Mouse (Mus musculus): Measurements from ENCODE around the gene Cltc. TPM values are rescaled to one million over a fixed set of nuclear protein-coding genes. Genes with fewer than 3 reads are reported as not detected.

Cltc gene
- polyA plus RNA-seq, 1 experiment: 453 TPM

DNA sequence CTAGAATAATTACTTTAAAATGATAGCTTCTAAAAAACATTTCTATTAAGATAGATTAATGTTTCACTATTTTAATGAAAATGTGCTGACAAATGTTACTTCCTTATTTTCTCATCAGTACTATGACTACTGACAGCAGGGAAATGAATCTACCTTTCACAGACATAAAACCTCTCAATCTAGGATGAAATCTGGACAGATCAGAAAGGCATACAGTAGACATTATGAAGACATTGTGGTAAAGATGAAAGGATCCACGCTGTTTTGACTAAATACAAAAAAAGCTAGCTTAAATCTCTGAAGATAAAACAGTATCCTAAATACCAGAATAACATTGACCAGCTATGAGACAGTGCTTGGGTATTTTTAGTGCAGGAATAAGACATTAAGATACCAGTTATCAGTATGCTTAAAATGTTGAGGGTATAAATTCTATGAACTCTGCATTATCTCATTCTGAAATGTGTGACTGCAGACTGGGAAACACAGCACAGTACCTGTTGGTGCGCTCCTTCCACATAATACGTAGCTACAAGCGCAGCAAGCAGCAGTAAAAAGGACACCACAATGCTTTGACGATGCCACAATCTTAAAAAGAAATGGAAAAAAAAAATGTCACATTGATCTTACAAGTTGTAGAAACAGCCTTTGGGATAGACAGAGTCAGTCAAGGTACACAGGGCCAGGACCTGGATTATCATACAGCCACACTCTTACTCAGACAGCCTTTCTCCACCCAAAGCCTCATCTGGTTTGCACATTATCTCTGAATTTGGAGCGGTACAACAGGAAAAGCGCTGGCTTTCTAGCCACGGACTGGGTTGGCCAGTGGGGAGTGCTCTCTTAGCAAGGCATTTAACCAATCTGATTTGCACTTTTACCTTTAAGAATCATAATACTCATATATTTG, 94.1 kb downstream of the Cltc start:
- Histone ChIP-seq H3K9ac (ENCODE audit: low read depth, poor library complexity, severe bottlenecking) (no peak overlapping the region), H3K9me3 (replicated peaks; ENCODE audit: control insufficient read depth, insufficient read depth, low read length, poor library complexity, severe bottlenecking) (no peaks in the 10 kb centered on the region), H3K36me3 (ENCODE audit: control insufficient read depth, insufficient read depth, low read length, poor library complexity, severe bottlenecking) (peaks cover 22% of the 10 kb centered on the region), H3K4me3 (ENCODE audit: low read depth, low read length) (no peak overlapping the region), H3K27ac (ENCODE audit: insufficient read depth, low read length) (no peak overlapping the region), H3K4me1 (ENCODE audit: control insufficient read depth, insufficient read depth, low read length) (no peaks in the 10 kb centered on the region), H3K27me3 (ENCODE audit: control insufficient read depth, insufficient read depth, low read length, poor library complexity, severe bottlenecking) (no peaks in the 10 kb centered on the region)
- TF ChIP-seq EP300 (IDR thresholded peaks at IDR 0.05; ENCODE audit: insufficient read depth, low read depth, low read length) (no peak), POLR2A (IDR thresholded peaks at IDR 0.05; ENCODE audit: insufficient read depth, low read length) (no peak), CTCF (IDR thresholded peaks at IDR 0.05; ENCODE audit: low read depth, low read length) (no peak)

DNA sequence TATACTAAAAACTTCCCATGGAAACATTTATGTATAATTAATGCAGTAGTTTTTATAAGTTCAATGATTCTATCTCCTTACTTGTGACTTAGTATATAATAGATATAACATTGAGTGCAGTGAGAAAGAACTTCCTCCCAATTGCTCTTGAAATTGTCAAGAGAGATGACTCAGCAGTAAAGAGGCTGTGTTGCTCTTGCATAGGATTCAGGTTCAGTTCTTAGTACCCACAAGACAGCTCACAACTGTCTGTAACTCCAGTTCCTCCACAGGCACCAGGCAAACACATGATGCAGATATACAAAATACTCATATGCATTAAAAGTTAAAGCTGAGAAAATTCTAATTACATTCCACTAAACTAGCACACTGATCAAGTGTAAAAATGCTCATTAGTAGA, 99.5 kb downstream of the Cltc start:
- H3K4me3 ChIP-seq (ENCODE audit: low read depth, low read length): no peak overlapping the region
- H3K9me3 ChIP-seq (replicated peaks; ENCODE audit: control insufficient read depth, insufficient read depth, low read length, poor library complexity, severe bottlenecking): no peaks in the 10 kb centered on the region
- peaks cover 8% of the 10 kb centered on the region for H3K36me3 ChIP-seq (ENCODE audit: control insufficient read depth, insufficient read depth, low read length, poor library complexity, severe bottlenecking)
- H3K9ac ChIP-seq (ENCODE audit: low read depth, poor library complexity, severe bottlenecking): no peak overlapping the region
- TF ChIP-seq EP300 (IDR thresholded peaks at IDR 0.05; ENCODE audit: insufficient read depth, low read depth, low read length) (no peak), CTCF (IDR thresholded peaks at IDR 0.05; ENCODE audit: low read depth, low read length) (no peak), POLR2A (IDR thresholded peaks at IDR 0.05; ENCODE audit: insufficient read depth, low read length) (no peak)
- no peaks in the 10 kb centered on the region for H3K4me1 ChIP-seq (ENCODE audit: control insufficient read depth, insufficient read depth, low read length)
- no peaks in the 10 kb centered on the region for H3K27me3 ChIP-seq (ENCODE audit: control insufficient read depth, insufficient read depth, low read length, poor library complexity, severe bottlenecking)
- H3K27ac ChIP-seq (ENCODE audit: insufficient read depth, low read length): no peak overlapping the region

DNA sequence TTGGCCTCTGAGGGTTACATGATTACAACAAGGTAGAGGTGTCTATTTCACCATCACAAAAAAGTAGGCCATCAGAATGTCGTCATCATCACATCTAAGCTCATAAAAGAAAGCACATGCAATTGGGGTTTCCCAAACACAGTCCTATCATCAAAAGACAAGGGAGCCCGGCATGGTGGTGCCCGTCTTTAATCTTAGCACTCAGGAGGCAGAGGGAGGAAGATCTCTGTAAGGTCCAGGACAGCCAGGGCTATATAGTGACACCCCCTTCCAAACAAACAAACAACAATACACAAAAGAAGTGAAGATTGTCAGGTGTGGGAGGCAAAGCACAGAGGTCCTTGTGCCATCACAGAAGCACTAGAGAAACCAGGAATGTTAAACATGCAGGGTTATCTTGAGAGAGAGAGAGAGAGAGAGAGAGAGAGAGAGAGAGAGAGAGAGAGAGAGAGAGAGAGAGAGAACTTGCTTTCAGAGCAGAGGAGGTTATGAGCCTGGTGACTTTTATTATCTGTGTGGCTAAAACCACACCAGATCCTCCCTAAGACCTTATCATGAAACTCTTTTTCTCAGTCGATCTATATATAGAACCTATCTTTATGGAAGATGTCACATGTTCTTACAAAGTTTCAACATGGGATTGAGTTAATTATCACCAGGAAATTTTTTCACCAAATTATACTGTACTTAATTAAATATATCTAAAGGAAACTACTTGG, 100.4 kb downstream of the Cltc start:
- H3K36me3 ChIP-seq (ENCODE audit: control insufficient read depth, insufficient read depth, low read length, poor library complexity, severe bottlenecking): peaks cover 8% of the 10 kb centered on the region
- H3K9ac ChIP-seq (ENCODE audit: low read depth, poor library complexity, severe bottlenecking): no peak overlapping the region
- no peak overlapping the region for H3K27ac ChIP-seq (ENCODE audit: insufficient read depth, low read length)

DNA sequence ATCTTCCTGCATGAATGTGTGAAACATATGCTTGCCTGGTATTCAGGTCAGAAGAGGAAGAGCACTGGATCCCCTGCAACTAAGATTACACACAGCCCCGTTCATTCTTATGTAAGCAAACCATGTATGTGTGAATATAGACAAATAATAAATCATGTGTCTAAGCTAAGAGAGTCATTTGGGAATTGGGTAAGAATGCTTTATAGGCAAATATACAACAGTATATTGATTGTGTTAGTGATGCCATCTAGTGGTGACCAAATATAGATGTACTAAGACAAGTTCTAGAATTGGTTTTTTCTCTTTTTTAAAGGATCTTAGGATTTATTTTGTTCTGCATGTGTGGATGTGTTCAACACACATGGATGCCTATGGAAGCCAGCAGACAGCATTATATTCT, 101.7 kb downstream of the Cltc start:
- no peaks in the 10 kb centered on the region for H3K4me1 ChIP-seq (ENCODE audit: control insufficient read depth, insufficient read depth, low read length)
- no peak overlapping the region for H3K4me3 ChIP-seq (ENCODE audit: low read depth, low read length)
- no peaks in the 10 kb centered on the region for H3K27me3 ChIP-seq (ENCODE audit: control insufficient read depth, insufficient read depth, low read length, poor library complexity, severe bottlenecking)
- TF ChIP-seq EP300 (IDR thresholded peaks at IDR 0.05; ENCODE audit: insufficient read depth, low read depth, low read length) (no peak), CTCF (IDR thresholded peaks at IDR 0.05; ENCODE audit: low read depth, low read length) (no peak), POLR2A (IDR thresholded peaks at IDR 0.05; ENCODE audit: insufficient read depth, low read length) (no peak)
- peaks cover 7% of the 10 kb centered on the region for H3K36me3 ChIP-seq (ENCODE audit: control insufficient read depth, insufficient read depth, low read length, poor library complexity, severe bottlenecking)
- H3K9me3 ChIP-seq (replicated peaks; ENCODE audit: control insufficient read depth, insufficient read depth, low read length, poor library complexity, severe bottlenecking): no peaks in the 10 kb centered on the region
- no peak overlapping the region for H3K27ac ChIP-seq (ENCODE audit: insufficient read depth, low read length)
- no peak overlapping the region for H3K9ac ChIP-seq (ENCODE audit: low read depth, poor library complexity, severe bottlenecking)

More for the DNA sequence above, 100.4 kb downstream of the Cltc start:
- Histone ChIP-seq H3K4me3 (ENCODE audit: low read depth, low read length) (no peak overlapping the region), H3K27me3 (ENCODE audit: control insufficient read depth, insufficient read depth, low read length, poor library complexity, severe bottlenecking) (no peaks in the 10 kb centered on the region), H3K9me3 (replicated peaks; ENCODE audit: control insufficient read depth, insufficient read depth, low read length, poor library complexity, severe bottlenecking) (no peaks in the 10 kb centered on the region), H3K4me1 (ENCODE audit: control insufficient read depth, insufficient read depth, low read length) (no peaks in the 10 kb centered on the region)
- no peak for TF ChIP-seq CTCF (IDR thresholded peaks at IDR 0.05; ENCODE audit: low read depth, low read length)
- no peak for TF ChIP-seq EP300 (IDR thresholded peaks at IDR 0.05; ENCODE audit: insufficient read depth, low read depth, low read length)
- TF ChIP-seq POLR2A (IDR thresholded peaks at IDR 0.05; ENCODE audit: insufficient read depth, low read length): no peak

DNA sequence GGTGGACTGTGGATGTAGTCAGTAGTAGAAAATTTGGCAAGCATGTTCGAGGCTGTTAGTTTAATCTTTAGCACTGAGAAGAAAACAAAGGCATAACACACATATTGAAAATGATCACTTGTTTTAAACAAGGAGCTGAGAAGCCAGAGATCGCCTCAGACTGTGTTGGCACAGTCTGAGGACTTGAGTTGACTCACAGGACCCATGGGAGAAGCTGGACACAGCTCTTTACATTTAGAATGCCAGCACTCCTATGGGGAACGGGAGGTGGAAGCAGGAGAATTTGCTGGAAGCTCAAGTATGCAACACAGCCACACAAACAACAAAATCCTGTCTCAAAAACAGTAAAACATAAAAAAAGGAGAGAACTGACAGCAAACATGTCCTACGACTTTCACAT, 103.3 kb downstream of the Cltc start:
- no peak overlapping the region for H3K27ac ChIP-seq (ENCODE audit: insufficient read depth, low read length)
- no peaks in the 10 kb centered on the region for H3K4me1 ChIP-seq (ENCODE audit: control insufficient read depth, insufficient read depth, low read length)
- H3K36me3 ChIP-seq (ENCODE audit: control insufficient read depth, insufficient read depth, low read length, poor library complexity, severe bottlenecking): peaks cover 3% of the 10 kb centered on the region; the same call in 1 of the 2 replicates
- H3K9me3 ChIP-seq (replicated peaks; ENCODE audit: control insufficient read depth, insufficient read depth, low read length, poor library complexity, severe bottlenecking): no peaks in the 10 kb centered on the region
- no peaks in the 10 kb centered on the region for H3K27me3 ChIP-seq (ENCODE audit: control insufficient read depth, insufficient read depth, low read length, poor library complexity, severe bottlenecking)
- no peak overlapping the region for H3K4me3 ChIP-seq (ENCODE audit: low read depth, low read length)
- H3K9ac ChIP-seq (ENCODE audit: low read depth, poor library complexity, severe bottlenecking): no peak overlapping the region
- no peak for TF ChIP-seq POLR2A (IDR thresholded peaks at IDR 0.05; ENCODE audit: insufficient read depth, low read length)

DNA sequence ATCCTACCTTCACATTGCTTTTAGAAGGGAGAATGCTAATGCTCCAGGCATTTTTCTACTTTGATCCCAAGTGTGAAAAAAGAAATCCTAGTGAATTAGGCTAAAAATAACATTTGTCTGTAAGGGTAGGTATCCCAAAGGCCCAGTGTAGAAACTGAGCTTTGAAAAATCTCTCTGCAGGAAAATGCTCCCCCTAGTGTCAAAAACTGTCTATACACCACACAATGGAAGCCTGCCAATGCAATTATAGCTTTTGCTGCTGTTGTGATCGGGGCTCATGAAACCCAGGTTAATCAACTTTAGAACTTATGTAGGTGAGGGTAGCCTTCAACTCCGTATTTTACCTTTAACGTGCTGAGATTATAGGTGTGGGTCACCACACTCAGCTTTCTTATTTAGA, 103.9 kb downstream of the Cltc start:
- Histone ChIP-seq H3K9me3 (replicated peaks; ENCODE audit: control insufficient read depth, insufficient read depth, low read length, poor library complexity, severe bottlenecking) (no peaks in the 10 kb centered on the region), H3K9ac (ENCODE audit: low read depth, poor library complexity, severe bottlenecking) (no peak overlapping the region), H3K4me1 (ENCODE audit: control insufficient read depth, insufficient read depth, low read length) (no peaks in the 10 kb centered on the region), H3K27ac (ENCODE audit: insufficient read depth, low read length) (no peak overlapping the region), H3K27me3 (ENCODE audit: control insufficient read depth, insufficient read depth, low read length, poor library complexity, severe bottlenecking) (no peaks in the 10 kb centered on the region), H3K4me3 (ENCODE audit: low read depth, low read length) (no peak overlapping the region), H3K36me3 (ENCODE audit: control insufficient read depth, insufficient read depth, low read length, poor library complexity, severe bottlenecking) (no peaks in the 10 kb centered on the region)
- TF ChIP-seq POLR2A (IDR thresholded peaks at IDR 0.05; ENCODE audit: insufficient read depth, low read length): no peak
- TF ChIP-seq EP300 (IDR thresholded peaks at IDR 0.05; ENCODE audit: insufficient read depth, low read depth, low read length): no peak
- peak; percentile 26 for TF ChIP-seq CTCF (IDR thresholded peaks at IDR 0.05; ENCODE audit: low read depth, low read length)
